Mouse (Mus musculus): ENCODE measurements around the gene Fras1.

DNA sequence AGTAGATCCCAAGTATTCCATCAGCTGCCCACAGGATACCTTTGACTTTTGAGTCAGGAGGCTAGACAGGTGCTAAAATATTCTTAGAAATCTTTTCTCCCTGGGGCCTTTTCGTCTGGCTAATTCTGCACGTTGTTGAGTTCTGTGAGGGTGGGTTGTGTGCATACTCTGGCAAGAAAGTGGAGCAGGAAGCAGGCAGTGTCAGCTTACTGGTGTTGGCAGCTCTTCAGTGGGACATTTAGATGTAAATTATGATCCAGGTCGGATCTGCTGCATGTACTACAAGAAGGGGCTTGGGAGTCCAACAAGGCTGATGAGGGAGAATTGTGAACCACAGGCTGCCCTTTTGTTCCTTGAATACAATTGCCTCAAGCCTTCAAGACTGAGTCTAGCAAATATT is 98.2 kb downstream of the Fras1 start:
- TF ChIP-seq CHD2 (IDR thresholded peaks at IDR 0.05; ENCODE audit: low read length) = no peak
- TF ChIP-seq NELFE (IDR thresholded peaks at IDR 0.05; ENCODE audit: low read depth, low read length) = no peak
- TF ChIP-seq MAZ (IDR thresholded peaks at IDR 0.05; ENCODE audit: low read depth, low read length) = no peak
- no peak for TF ChIP-seq ZMIZ1 (IDR thresholded peaks at IDR 0.05; ENCODE audit: low read depth, low read length)
- TF ChIP-seq CTCF (conservative IDR thresholded peaks at IDR 0.05 in 1 of 2, IDR thresholded peaks at IDR 0.05 in 1 of 2; ENCODE audit: low read depth in 2 of 2, low read length in 2 of 2) = no peak
- TF ChIP-seq USF1 (IDR thresholded peaks at IDR 0.05; ENCODE audit: low read depth, low read length) = no peak
- no peak for TF ChIP-seq JUND (conservative IDR thresholded peaks at IDR 0.05; ENCODE audit: low read depth, low read length)
